Mouse (Mus musculus): ENCODE data around the gene Anapc10. TPM values are rescaled to one million over a fixed set of nuclear protein-coding genes. Genes with fewer than 3 reads are reported as not detected.
"Not testable (repeated sequence)": the region's sequence is repeated elsewhere in the genome, so short reads cannot be mapped to it uniquely, and the experiment has no call there.

Gene Anapc10
- polyA plus RNA-seq, 1 experiment from 2014 or later: 40.1 TPM

DNA sequence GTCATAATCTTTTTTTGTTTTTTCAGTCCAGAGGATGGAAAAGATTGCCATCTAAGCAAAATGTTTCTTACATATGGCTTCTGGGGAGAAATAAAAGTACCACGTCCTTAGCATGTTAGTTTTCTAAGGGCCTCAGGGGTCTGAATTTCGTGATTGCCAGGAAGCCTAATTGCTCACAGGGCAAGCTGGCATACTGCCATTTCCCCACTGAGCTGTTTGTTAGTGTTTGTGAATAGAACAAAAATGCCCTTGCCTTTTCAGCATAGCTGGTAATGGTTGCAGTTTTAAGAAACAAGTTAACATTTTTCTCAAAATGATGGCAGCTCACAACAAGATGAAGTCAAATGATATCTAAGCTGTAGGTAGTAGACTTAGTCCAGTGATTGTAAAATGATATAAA, 38.7 kb downstream of the Anapc10 start:
- H3K4me1 ChIP-seq (ENCODE audit: control insufficient read depth, insufficient read depth, low read length): no peaks in the 10 kb centered on the region
- H3K36me3 ChIP-seq (ENCODE audit: control insufficient read depth, insufficient read depth, low read length): peaks cover 6% of the 10 kb centered on the region; the same call in 1 of the 2 replicates
- DNase-seq: peak; percentile 76
- 49% methylated on average over 2 of the region's 2 CpGs for WGBS
- H3K9ac ChIP-seq (replicated peaks; ENCODE audit: low read length): no peak overlapping the region
- no peaks in the 10 kb centered on the region for H3K9me3 ChIP-seq (ENCODE audit: control insufficient read depth, low read length)
- no peak overlapping the region for H3K27ac ChIP-seq (replicated peaks; ENCODE audit: low read depth, low read length)
- H3K27me3 ChIP-seq (ENCODE audit: control insufficient read depth, insufficient read depth, low read length): no peaks in the 10 kb centered on the region
- H3K4me3 ChIP-seq (replicated peaks; ENCODE audit: low read depth, low read length): no peak overlapping the region
- ATAC-seq (ENCODE audit: low FRiP score, low TSS enrichment): no peak
- H3K4me2 ChIP-seq (ENCODE audit: low read length): no peak overlapping the region

DNA sequence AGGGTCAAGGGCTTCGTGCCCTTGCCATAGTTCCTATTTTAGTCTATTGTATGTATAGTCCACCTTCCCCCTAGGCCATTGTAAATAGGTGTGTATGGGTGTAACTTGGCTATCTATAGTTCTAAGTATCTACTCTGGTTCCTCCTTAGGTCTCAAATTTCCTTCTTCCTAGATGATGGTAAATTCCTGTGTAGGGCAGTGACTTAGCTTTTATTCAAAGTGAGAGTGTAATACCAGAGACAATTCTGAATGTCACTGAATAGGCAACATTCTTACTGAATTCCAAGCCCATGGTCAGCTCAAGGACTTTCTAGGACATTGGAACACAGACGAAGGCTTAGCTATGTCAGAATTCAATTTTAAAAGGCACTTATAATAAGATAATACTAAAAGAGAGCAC, 83.3 kb downstream of the Anapc10 start:
- not testable (repeated sequence) for DNase-seq; ATAC-seq (ENCODE audit: low FRiP score, low TSS enrichment)

DNA sequence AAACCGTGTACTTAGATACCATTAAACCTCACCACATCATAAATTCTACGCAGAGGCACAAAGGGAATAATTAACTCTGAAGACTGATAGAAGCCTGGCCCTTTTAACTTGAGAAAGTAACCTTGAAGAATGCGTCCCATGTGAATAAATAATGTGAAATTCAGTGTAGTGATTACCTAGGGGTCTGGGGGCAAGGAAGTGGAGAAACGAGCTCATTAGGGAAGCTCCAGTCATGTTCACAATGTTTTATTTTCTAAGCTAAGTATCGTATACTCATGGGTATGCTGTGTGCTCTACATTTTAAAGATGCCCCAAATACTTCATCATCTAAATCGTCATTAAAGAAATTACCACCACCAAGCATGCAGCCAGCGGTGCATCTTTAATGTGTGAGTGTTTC, 85.1 kb downstream of the Anapc10 start:
- Histone ChIP-seq H3K27ac (replicated peaks; ENCODE audit: low read depth, low read length) (no peak overlapping the region), H3K4me3 (replicated peaks; ENCODE audit: low read depth, low read length) (no peak overlapping the region), H3K36me3 (ENCODE audit: control insufficient read depth, insufficient read depth, low read length) (no peaks in the 10 kb centered on the region), H3K9me3 (ENCODE audit: control insufficient read depth, low read length) (no peaks in the 10 kb centered on the region), H3K4me1 (ENCODE audit: control insufficient read depth, insufficient read depth, low read length) (no peaks in the 10 kb centered on the region), H3K27me3 (ENCODE audit: control insufficient read depth, insufficient read depth, low read length) (no peaks in the 10 kb centered on the region), H3K9ac (replicated peaks; ENCODE audit: low read length) (no peak overlapping the region), H3K4me2 (ENCODE audit: low read length) (no peak overlapping the region)
- 62% methylated on average over 7 of the region's 7 CpGs for WGBS
- DNase-seq (peak; percentile 52), ATAC-seq (ENCODE audit: low FRiP score, low TSS enrichment) (peak; percentile 46; the same call in 1 of the 2 replicates)

More for the DNA sequence above, 83.3 kb downstream of the Anapc10 start:
- not testable (repeated sequence) for H3K36me3 ChIP-seq (ENCODE audit: control insufficient read depth, insufficient read depth, low read length); H3K27ac ChIP-seq (replicated peaks; ENCODE audit: low read depth, low read length); H3K27me3 ChIP-seq (ENCODE audit: control insufficient read depth, insufficient read depth, low read length); H3K9me3 ChIP-seq (ENCODE audit: control insufficient read depth, low read length); H3K9ac ChIP-seq (replicated peaks; ENCODE audit: low read length); H3K4me3 ChIP-seq (replicated peaks; ENCODE audit: low read depth, low read length); H3K4me2 ChIP-seq (ENCODE audit: low read length); H3K4me1 ChIP-seq (ENCODE audit: control insufficient read depth, insufficient read depth, low read length)
- WGBS: 87% methylated on average over 2 of the region's 2 CpGs

DNA sequence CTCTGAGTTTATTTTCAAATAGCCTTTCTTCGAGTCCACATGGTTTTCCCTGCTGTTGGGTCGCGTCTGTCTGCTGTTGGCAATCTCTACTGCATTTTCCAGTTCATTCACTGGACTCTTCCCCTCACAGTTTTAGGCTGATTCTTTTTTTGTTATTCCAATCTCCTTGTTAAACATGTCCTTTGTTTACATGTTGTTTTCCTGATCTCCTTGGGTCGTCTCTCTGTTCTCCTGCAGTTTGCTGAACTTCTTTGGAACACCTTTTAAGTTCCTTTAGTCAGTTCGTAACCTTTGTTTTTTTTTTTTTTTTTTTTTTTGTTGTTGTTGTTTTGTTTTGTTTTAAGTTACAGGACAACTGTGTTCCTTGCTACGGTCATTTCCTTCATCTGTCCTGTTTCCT, 92.9 kb downstream of the Anapc10 start:
- WGBS: 84% methylated on average over 6 of the region's 6 CpGs
- Histone ChIP-seq H3K9me3 (ENCODE audit: control insufficient read depth, low read length) (no peaks in the 10 kb centered on the region), H3K9ac (replicated peaks; ENCODE audit: low read length) (no peak overlapping the region), H3K27me3 (ENCODE audit: control insufficient read depth, insufficient read depth, low read length) (no peaks in the 10 kb centered on the region), H3K4me1 (ENCODE audit: control insufficient read depth, insufficient read depth, low read length) (no peaks in the 10 kb centered on the region), H3K4me3 (replicated peaks; ENCODE audit: low read depth, low read length) (no peak overlapping the region), H3K27ac (replicated peaks; ENCODE audit: low read depth, low read length) (no peak overlapping the region), H3K36me3 (ENCODE audit: control insufficient read depth, insufficient read depth, low read length) (no peaks in the 10 kb centered on the region), H3K4me2 (ENCODE audit: low read length) (no peak overlapping the region)
- no peak for DNase-seq
- no peak for ATAC-seq (ENCODE audit: low FRiP score, low TSS enrichment)

DNA sequence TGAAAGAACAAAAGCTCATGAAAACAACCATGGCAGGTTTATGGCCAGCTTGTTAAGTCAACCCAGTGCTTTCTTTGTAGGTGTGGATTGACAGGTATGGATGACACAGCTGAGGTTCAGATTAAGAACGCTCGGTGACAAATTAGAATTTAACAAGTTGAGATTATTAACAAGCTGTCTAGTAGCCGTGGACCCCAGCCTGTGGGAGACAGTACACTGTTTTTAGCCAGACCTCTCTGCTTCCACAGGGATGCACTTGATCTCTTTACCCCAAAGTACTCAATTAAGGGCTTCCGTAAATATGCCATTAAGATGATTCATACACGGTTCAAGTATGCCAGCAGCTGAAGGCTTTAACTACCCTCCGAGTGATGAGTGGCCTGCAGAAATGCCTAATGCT, 95.4 kb downstream of the Anapc10 start:
- no peaks in the 10 kb centered on the region for H3K36me3 ChIP-seq (ENCODE audit: control insufficient read depth, insufficient read depth, low read length)
- 80% methylated on average over 6 of the region's 6 CpGs for WGBS
- H3K27me3 ChIP-seq (ENCODE audit: control insufficient read depth, insufficient read depth, low read length): no peaks in the 10 kb centered on the region
- H3K4me3 ChIP-seq (replicated peaks; ENCODE audit: low read depth, low read length): no peak overlapping the region
- H3K9me3 ChIP-seq (ENCODE audit: control insufficient read depth, low read length): no peaks in the 10 kb centered on the region
- no peaks in the 10 kb centered on the region for H3K4me1 ChIP-seq (ENCODE audit: control insufficient read depth, insufficient read depth, low read length)
- no peak overlapping the region for H3K27ac ChIP-seq (replicated peaks; ENCODE audit: low read depth, low read length)
- H3K4me2 ChIP-seq (ENCODE audit: low read length): no peak overlapping the region
- DNase-seq (no peak), ATAC-seq (ENCODE audit: low FRiP score, low TSS enrichment) (no peak)
- H3K9ac ChIP-seq (replicated peaks; ENCODE audit: low read length): no peak overlapping the region

DNA sequence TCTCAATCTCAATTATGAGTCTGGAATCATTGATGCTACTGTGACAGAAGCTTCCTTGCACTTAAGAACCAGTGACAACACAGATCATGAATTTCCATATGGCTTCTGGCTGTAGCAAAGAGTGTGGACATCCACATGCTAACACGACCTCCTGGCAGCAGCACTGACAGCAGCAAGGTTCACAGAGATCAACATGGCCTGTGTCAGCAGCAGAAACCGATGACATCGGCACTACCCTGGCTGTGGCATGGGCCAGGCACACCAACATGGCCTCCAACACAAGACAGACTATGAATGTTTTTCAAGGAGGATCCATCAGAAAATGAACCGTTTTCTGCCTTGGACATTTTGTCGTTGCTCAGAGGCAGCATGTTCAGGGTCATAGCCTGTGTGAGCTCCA, 114.9 kb downstream of the Anapc10 start:
- DNase-seq (no peak), ATAC-seq (ENCODE audit: low FRiP score, low TSS enrichment) (no peak)
- Histone ChIP-seq H3K4me1 (ENCODE audit: control insufficient read depth, insufficient read depth, low read length) (peaks cover 10% of the 10 kb centered on the region; the same call in 1 of the 2 replicates), H3K9ac (replicated peaks; ENCODE audit: low read length) (no peak overlapping the region), H3K9me3 (ENCODE audit: control insufficient read depth, low read length) (no peaks in the 10 kb centered on the region), H3K27ac (replicated peaks; ENCODE audit: low read depth, low read length) (no peak overlapping the region), H3K27me3 (ENCODE audit: control insufficient read depth, insufficient read depth, low read length) (peaks cover 24% of the 10 kb centered on the region; the same call in 1 of the 2 replicates), H3K36me3 (ENCODE audit: control insufficient read depth, insufficient read depth, low read length) (no peaks in the 10 kb centered on the region), H3K4me2 (ENCODE audit: low read length) (no peak overlapping the region), H3K4me3 (replicated peaks; ENCODE audit: low read depth, low read length) (no peak overlapping the region)
- WGBS: 91% methylated on average over 5 of the region's 5 CpGs

Other genes starting within 250 kb of the Anapc10 start
- 15.4 and 18.2 TPM in 2 replicates for gene Otud4, start 72.2 kb upstream of the Anapc10 start, polyA plus RNA-seq (2014; fragmentation: Nextera tagmentation; extraction: Ambion mirVana)
- gene Abce1, start 80 bp upstream of the Anapc10 start, polyA plus RNA-seq (2014; fragmentation: Nextera tagmentation; extraction: Ambion mirVana): 57.6 and 86.1 TPM in 2 replicates

All from midbrain, embryonic 14.5 days (tissue).